Mouse (Mus musculus) MEL (cell line): ENCODE data around the gene Ccdc138. TPM values are rescaled to one million over a fixed set of nuclear protein-coding genes. Genes with fewer than 3 reads are reported as not detected.

Source experiments
- DNase-seq: peaks from one replicate; pipeline ENCODE4 v3.0.0; 2011; ENCODE audit warnings: low read depth, low spot score
- H3K27ac ChIP-seq: 2 replicates; pipeline ENCODE4 v1.5.1; 2012; ENCODE audit warnings: low read depth, mild to moderate bottlenecking, control low read depth, low read length, moderate library complexity; ENCODE audit not compliant: control insufficient read depth
- H3K27me3 ChIP-seq, 2 experiments: fragments of 150-350 bp in 1 of 2; sonication (generic) in 1 of 2; 2 replicates each; pipeline ENCODE4 v1.6.1; 2012; ENCODE audit warnings: low read length in 2 of 2, mild to moderate bottlenecking in 2 of 2, improper control_type of control experiment in 1 of 2, moderate library complexity in 1 of 2; ENCODE audit not compliant: insufficient read depth in 2 of 2, control insufficient read depth in 1 of 2
- H3K36me3 ChIP-seq, 2 experiments: 2 replicates each; pipeline ENCODE4 v1.6.1; 2012 to 2014; ENCODE audit warnings: low read length in 2 of 2, improper control_type of control experiment in 1 of 2, inconsistent platforms in 1 of 2, mild to moderate bottlenecking in 1 of 2; ENCODE audit not compliant: insufficient read depth in 2 of 2, control insufficient read depth in 1 of 2
- H3K4me1 ChIP-seq, 2 experiments: fragments of 150-350 bp in 1 of 2; sonication (generic) in 1 of 2; 2 replicates each; pipeline ENCODE4 v1.6.1; 2012; ENCODE audit warnings: low read length in 2 of 2, improper control_type of control experiment in 1 of 2, mild to moderate bottlenecking in 1 of 2; ENCODE audit not compliant: insufficient read depth in 2 of 2, control insufficient read depth in 1 of 2
- H3K4me3 ChIP-seq, 2 experiments: fragments of 150-350 bp in 1 of 2; sonication (generic) in 1 of 2; 2 replicates each; pipeline ENCODE4 v1.5.1; 2012; ENCODE audit warnings: low read depth in 2 of 2, low read length in 2 of 2, mild to moderate bottlenecking in 2 of 2, moderate library complexity in 2 of 2, control low read depth in 1 of 2, improper control_type of control experiment in 1 of 2; ENCODE audit not compliant: control insufficient read depth in 1 of 2, insufficient read depth in 1 of 2
- H3K79me2 ChIP-seq: 2 replicates; pipeline ENCODE4 v1.6.1; 2012; ENCODE audit warnings: mild to moderate bottlenecking, low read length, moderate library complexity; ENCODE audit not compliant: control insufficient read depth, poor library complexity, insufficient read depth
- H3K9ac ChIP-seq: 2 replicates; pipeline ENCODE4 v1.6.1; 2012; ENCODE audit warnings: low read depth, mild to moderate bottlenecking, control low read depth, low read length, moderate library complexity; ENCODE audit not compliant: control insufficient read depth, poor library complexity, severe bottlenecking
- H3K9me3 ChIP-seq: fragments of 150-350 bp; sonication (generic); replicated peaks from 2 replicates; pipeline ENCODE4 v1.6.1; 2012; ENCODE audit warnings: mild to moderate bottlenecking, low read length, improper control_type of control experiment, moderate library complexity; ENCODE audit not compliant: insufficient read depth
- BHLHE40 ChIP-seq: IDR thresholded peaks from 2 replicates; pipeline ENCODE4 v1.6.1; 2012; ENCODE audit warnings: low read depth, mild to moderate bottlenecking, inconsistent platforms, low read length, improper control_type of control experiment, borderline replicate concordance
- CHD1 ChIP-seq: IDR thresholded peaks from 2 replicates; pipeline ENCODE4 v1.6.1; 2012; ENCODE audit warnings: low read depth, mild to moderate bottlenecking, inconsistent platforms, low read length, improper control_type of control experiment
- CTCF ChIP-seq, 3 experiments: IDR thresholded peaks in 2 of 3; conservative IDR thresholded peaks in 1 of 3; 2 replicates each; pipeline ENCODE4 v1.5.1; 2011 to 2012; ENCODE audit warnings: low read length in 3 of 3, low read depth in 2 of 3, mild to moderate bottlenecking in 2 of 3, improper control_type of control experiment in 1 of 3, inconsistent platforms in 1 of 3, mixed read lengths in 1 of 3, moderate library complexity in 1 of 3; ENCODE audit not compliant: control insufficient read depth in 1 of 3, insufficient read depth in 1 of 3, poor library complexity in 1 of 3, severe bottlenecking in 1 of 3
- E2F4 ChIP-seq: IDR thresholded peaks from 2 replicates; pipeline ENCODE4 v1.6.1; 2011; ENCODE audit warnings: low read depth, low read length, improper control_type of control experiment, borderline replicate concordance
- ELF1 ChIP-seq: IDR thresholded peaks from 2 replicates; pipeline ENCODE4 v1.6.1; 2014; ENCODE audit warnings: low read depth, mild to moderate bottlenecking, inconsistent platforms, low read length, improper control_type of control experiment, moderate library complexity
- EP300 ChIP-seq, 2 experiments: IDR thresholded peaks; 2 replicates each; pipeline ENCODE4 v1.6.1; 2011; ENCODE audit warnings: improper control_type of control experiment in 2 of 2, low read length in 2 of 2, low read depth in 1 of 2, mild to moderate bottlenecking in 1 of 2
- GABPA ChIP-seq: IDR thresholded peaks from 2 replicates; pipeline ENCODE4 v1.6.1; 2012; ENCODE audit warnings: low read depth, mild to moderate bottlenecking, inconsistent platforms, low read length, improper control_type of control experiment, moderate library complexity
- MAFK ChIP-seq: IDR thresholded peaks from 2 replicates; pipeline ENCODE4 v1.6.1; 2011; ENCODE audit warnings: low read depth, mild to moderate bottlenecking, low read length, improper control_type of control experiment, borderline replicate concordance
- MAX ChIP-seq: IDR thresholded peaks from 2 replicates; pipeline ENCODE4 v1.6.1; 2011; ENCODE audit warnings: low read length, improper control_type of control experiment
- MXI1 ChIP-seq: IDR thresholded peaks from 2 replicates; pipeline ENCODE4 v1.6.1; 2011; ENCODE audit warnings: mild to moderate bottlenecking, low read depth, low read length, improper control_type of control experiment
- MYB ChIP-seq: IDR thresholded peaks from 2 replicates; pipeline ENCODE4 v1.6.1; 2011; ENCODE audit warnings: mild to moderate bottlenecking, low read depth, low read length, improper control_type of control experiment
- POLR2A ChIP-seq, 2 experiments: IDR thresholded peaks; 2 replicates each; pipeline ENCODE4 v1.6.1; 2011 to 2012; ENCODE audit warnings: low read length in 2 of 2, mild to moderate bottlenecking in 2 of 2, control low read depth in 1 of 2, improper control_type of control experiment in 1 of 2, low read depth in 1 of 2, moderate library complexity in 1 of 2; ENCODE audit not compliant: control insufficient read depth in 1 of 2, insufficient read depth in 1 of 2, poor library complexity in 1 of 2
- POLR2AphosphoS2 ChIP-seq: IDR thresholded peaks from 2 replicates; pipeline ENCODE4 v1.6.1; 2011; ENCODE audit warnings: low read length, improper control_type of control experiment
- RAD21 ChIP-seq: IDR thresholded peaks from 2 replicates; pipeline ENCODE4 v1.6.1; 2011; ENCODE audit warnings: mild to moderate bottlenecking, low read depth, low read length, improper control_type of control experiment
- RCOR1 ChIP-seq: IDR thresholded peaks from 2 replicates; pipeline ENCODE4 v1.6.1; 2012; ENCODE audit warnings: low read depth, mild to moderate bottlenecking, inconsistent platforms, low read length, improper control_type of control experiment
- SIN3A ChIP-seq: IDR thresholded peaks from 2 replicates; pipeline ENCODE4 v1.6.1; 2012; ENCODE audit warnings: low read length, improper control_type of control experiment, inconsistent platforms
- SMC3 ChIP-seq: IDR thresholded peaks from 2 replicates; pipeline ENCODE4 v1.6.1; 2011; ENCODE audit warnings: low read depth, low read length, improper control_type of control experiment
- TAL1 ChIP-seq: IDR thresholded peaks from 2 replicates; pipeline ENCODE4 v1.6.1; 2012; ENCODE audit warnings: mild to moderate bottlenecking, inconsistent platforms, low read length, moderate library complexity, mixed read lengths
- TCF12 ChIP-seq: IDR thresholded peaks from 2 replicates; pipeline ENCODE4 v1.6.1; 2014; ENCODE audit warnings: low read depth, mild to moderate bottlenecking, inconsistent platforms, low read length, improper control_type of control experiment, moderate library complexity
- UBTF ChIP-seq: IDR thresholded peaks from 2 replicates; pipeline ENCODE4 v1.6.1; 2012; ENCODE audit warnings: low read depth, mild to moderate bottlenecking, inconsistent platforms, low read length, improper control_type of control experiment, moderate library complexity, borderline replicate concordance; ENCODE audit not compliant: insufficient read depth
- USF1 ChIP-seq: IDR thresholded peaks from 2 replicates; pipeline ENCODE4 v1.6.1; 2014; ENCODE audit warnings: low read depth, mild to moderate bottlenecking, inconsistent platforms, low read length, improper control_type of control experiment, moderate library complexity
- ZC3H11A ChIP-seq: IDR thresholded peaks from 2 replicates; pipeline ENCODE4 v1.6.1; 2012; ENCODE audit warnings: low read depth, mild to moderate bottlenecking, inconsistent platforms, low read length, improper control_type of control experiment
- ZKSCAN1 ChIP-seq: IDR thresholded peaks from 2 replicates; pipeline ENCODE4 v1.6.1; 2012; ENCODE audit warnings: low read depth, mild to moderate bottlenecking, inconsistent platforms, low read length, improper control_type of control experiment, moderate library complexity
- ZMIZ1 ChIP-seq: IDR thresholded peaks from 2 replicates; pipeline ENCODE4 v1.6.1; 2012; ENCODE audit warnings: low read depth, mild to moderate bottlenecking, inconsistent platforms, low read length, improper control_type of control experiment, moderate library complexity
- ZNF384 ChIP-seq: IDR thresholded peaks from 2 replicates; pipeline ENCODE4 v1.6.1; 2012; ENCODE audit warnings: low read depth, mild to moderate bottlenecking, inconsistent platforms, low read length, improper control_type of control experiment
- polyA plus RNA-seq, 2 experiments: library from polyadenylated mRNA; stranded (reverse) in 1 of 2; unstranded in 1 of 2; fragments of >175 nt in 1 of 2; fragments of >200 nt in 1 of 2; gene quantifications; 2 replicates each; pipeline versions ENCODE4 v1.2.1 to v1.2.4; 2012; ENCODE audit warnings: low replicate concordance in 2 of 2, low read depth in 1 of 2; ENCODE audit not compliant: insufficient read length in 2 of 2, insufficient read depth in 1 of 2, missing spikeins in 1 of 2
- total RNA-seq: library from RNA; depleted of rRNA; stranded (reverse); fragments of 300-350 nt; gene quantifications from 2 replicates; pipeline ENCODE4 v1.2.3, GENCODE M21; 2012

The Ccdc138 gene
- total and polyA plus RNA-seq, 3 experiments: 1.2 to 1.3 TPM; not detected in 1

DNA sequence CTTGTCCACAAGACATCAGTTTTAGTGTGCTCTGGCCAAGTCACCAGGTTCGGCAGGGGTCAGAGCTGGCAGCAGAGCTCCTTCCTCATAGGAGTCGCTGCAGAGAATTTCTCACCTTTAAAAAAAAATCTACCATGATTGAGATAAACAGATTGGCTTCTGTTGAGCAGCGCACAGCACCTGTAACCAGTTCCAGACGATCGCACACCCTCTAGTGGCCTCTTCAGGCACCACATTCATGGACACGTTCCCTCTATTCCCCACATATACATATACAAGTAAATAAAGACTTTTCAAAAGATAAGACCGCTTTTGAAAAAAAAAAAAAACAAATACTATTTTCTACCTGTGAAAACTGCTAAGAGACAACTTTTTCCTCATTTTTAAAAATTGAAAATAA lies 61.4 kb downstream of the Ccdc138 start (continued):
- TF ChIP-seq E2F4 (no peak), RCOR1 (0 out of 2 replicates have a peak, but pooled peaks have one; percentile 32), EP300 (IDR thresholded peaks at IDR 0.05; ENCODE audit: low read depth in 1 of 2, low read length in 2 of 2) (no peak), MYB (no peak), MAFK (no peak), ELF1 (no peak), MXI1 (no peak), UBTF (no peak), TAL1 (no peak), SMC3 (peak; percentile 81), USF1 (no peak), POLR2A (IDR thresholded peaks at IDR 0.05; ENCODE audit: control insufficient read depth in 1 of 2, insufficient read depth in 1 of 2, low read depth in 1 of 2, low read length in 2 of 2, poor library complexity in 1 of 2) (no peak), TCF12 (no peak), SIN3A (no peak), BHLHE40 (no peak), CTCF (IDR thresholded peaks at IDR 0.05 in 2 of 3, conservative IDR thresholded peaks at IDR 0.05 in 1 of 3; ENCODE audit: control insufficient read depth in 1 of 3, insufficient read depth in 1 of 3, low read depth in 2 of 3, low read length in 3 of 3, poor library complexity in 1 of 3, severe bottlenecking in 1 of 3) (peak; percentile 66 to 87 (median 74)), ZC3H11A (peak; percentile 65), ZMIZ1 (no peak), MAX (no peak), CHD1 (no peak), GABPA (no peak)
- TF ChIP-seq, all 39 proteins: peak for 8

- Histone ChIP-seq H3K36me3 (no peaks in the 10 kb centered on the region), H3K4me3 (no peak overlapping the region), H3K4me1 (no peaks in the 10 kb centered on the region), H3K27me3 (no peaks in the 10 kb centered on the region), H3K9me3 (no peaks in the 10 kb centered on the region), H3K27ac (no peak overlapping the region), H3K79me2 (no peaks in the 10 kb centered on the region), H3K9ac (peak overlapping the region; percentile 52)
- TF ChIP-seq ZNF384 (0 out of 2 replicates have a peak, but pooled peaks have one; percentile 25), E2F4 (no peak), SMC3 (peak; percentile 71), POLR2AphosphoS2 (no peak), CTCF (IDR thresholded peaks at IDR 0.05 in 2 of 3, conservative IDR thresholded peaks at IDR 0.05 in 1 of 3; ENCODE audit: control insufficient read depth in 1 of 3, insufficient read depth in 1 of 3, low read depth in 2 of 3, low read length in 3 of 3, poor library complexity in 1 of 3, severe bottlenecking in 1 of 3) (peak; percentile 51 to 89 (median 81)), RAD21 (peak; percentile 78), ZC3H11A (peak; percentile 62), ZKSCAN1 (no peak)
- peak; percentile 87 for DNase-seq
These were observed 62.2 kb downstream of the Ccdc138 start for GRCm38 (mm10) chr10:58559901-58560300.
